Mouse (Mus musculus): ENCODE measurements around the gene Vtn. TPM values are rescaled to one million over a fixed set of nuclear protein-coding genes. Genes with fewer than 3 reads are reported as not detected.

The Vtn gene
- not detected in 2 replicates for polyA plus RNA-seq (2012; ENCODE audit: insufficient read depth, insufficient read length, low replicate concordance, missing spikeins)

DNA sequence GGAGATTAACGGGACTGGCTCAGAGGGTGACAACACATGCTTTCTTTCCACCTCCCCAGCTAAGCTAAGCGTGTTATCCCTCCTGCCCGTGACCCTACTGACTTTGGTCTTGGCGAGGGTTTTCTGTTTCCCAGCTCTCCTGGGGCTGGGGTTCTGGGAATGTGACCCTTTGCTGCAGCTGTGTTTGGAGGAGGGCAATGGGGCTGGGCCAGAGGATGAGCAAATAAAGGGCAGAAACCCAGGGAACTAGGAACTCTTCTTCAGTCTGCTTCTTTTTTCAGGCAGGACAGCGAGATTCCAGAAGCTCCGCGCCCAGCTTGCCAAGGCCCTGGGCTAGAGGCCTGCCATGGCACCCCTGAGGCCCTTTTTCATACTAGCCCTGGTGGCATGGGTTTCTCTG is at the start of gene Vtn:
Vtn (plus strand) TSS at position 88 of the 400 bp plus-strand sequence.
- Histone ChIP-seq H3K4me3 (ENCODE audit: insufficient read depth, low read depth, low read length) (peak within 1 kb of the TSS; percentile 91), H3K4me1 (ENCODE audit: control insufficient read depth, insufficient read depth, low read length) (peaks cover 5% of the 10 kb centered on the region), H3K27ac (ENCODE audit: insufficient read depth, low read depth, low read length) (peak within 1 kb of the TSS; percentile 91)
- WGBS: 72% methylated on average over 7 of the region's 7 CpGs
- TF ChIP-seq CTCF (IDR thresholded peaks at IDR 0.05; ENCODE audit: insufficient read depth, low read depth, low read length) (no peak), POLR2A (IDR thresholded peaks at IDR 0.05; ENCODE audit: insufficient read depth, low read depth, low read length) (no peak)

GRCm38 (mm10) chr11:78450337-78450736 is 48.6 kb upstream of the Vtn start:
- H3K4me1 ChIP-seq (ENCODE audit: control insufficient read depth, insufficient read depth, low read length): peaks cover 3% of the 10 kb centered on the region; the same call in 1 of the 2 replicates
- no peak for TF ChIP-seq POLR2A (IDR thresholded peaks at IDR 0.05; ENCODE audit: insufficient read depth, low read depth, low read length)
- WGBS: 60% methylated on average over 2 of the region's 2 CpGs
- no peak overlapping the region for H3K27ac ChIP-seq (ENCODE audit: insufficient read depth, low read depth, low read length)
- H3K4me3 ChIP-seq (ENCODE audit: insufficient read depth, low read depth, low read length): no peak overlapping the region

- TF ChIP-seq POLR2A (IDR thresholded peaks at IDR 0.05; ENCODE audit: insufficient read depth, low read depth, low read length) (no peak), CTCF (IDR thresholded peaks at IDR 0.05; ENCODE audit: insufficient read depth, low read depth, low read length) (no peak)
These were observed 45.2 kb upstream of the Vtn start for GRCm38 (mm10) chr11:78453675-78454074.

DNA sequence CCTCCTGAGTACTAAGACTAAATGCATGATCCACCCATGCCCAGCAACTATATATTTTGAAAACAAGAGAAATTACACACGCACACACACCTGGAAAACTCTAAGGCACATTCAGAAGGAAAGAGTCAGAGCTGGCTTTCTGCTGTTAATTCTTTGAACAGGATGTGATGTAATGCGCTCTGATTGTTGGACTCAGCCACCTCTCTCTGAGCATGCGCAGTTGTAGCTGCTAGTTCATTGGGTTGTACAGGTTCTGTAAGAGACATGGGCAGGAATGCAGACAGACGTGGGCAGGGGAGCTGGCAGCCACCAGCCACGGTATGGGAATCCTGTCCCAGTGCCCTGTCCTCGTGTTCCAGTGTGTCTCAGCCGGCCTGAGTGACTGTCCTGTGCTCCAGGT is 44.6 kb upstream of the Vtn start:
- H3K4me1 ChIP-seq (ENCODE audit: control insufficient read depth, insufficient read depth, low read length): peaks cover 3% of the 10 kb centered on the region; the same call in 1 of the 2 replicates
- no peak overlapping the region for H3K27ac ChIP-seq (ENCODE audit: insufficient read depth, low read depth, low read length)
- no peak overlapping the region for H3K4me3 ChIP-seq (ENCODE audit: insufficient read depth, low read depth, low read length)
- no peak for TF ChIP-seq CTCF (IDR thresholded peaks at IDR 0.05; ENCODE audit: insufficient read depth, low read depth, low read length)
- no peak for TF ChIP-seq POLR2A (IDR thresholded peaks at IDR 0.05; ENCODE audit: insufficient read depth, low read depth, low read length)
- 76% methylated on average over 7 of the region's 7 CpGs for WGBS

More at GRCm38 (mm10) chr11:78453675-78454074, 45.2 kb upstream of the Vtn start:
- 17% methylated on average over 4 of the region's 4 CpGs for WGBS
- no peak overlapping the region for H3K27ac ChIP-seq (ENCODE audit: insufficient read depth, low read depth, low read length)
- H3K4me3 ChIP-seq (ENCODE audit: insufficient read depth, low read depth, low read length): no peak overlapping the region
- peaks cover 3% of the 10 kb centered on the region; the same call in 1 of the 2 replicates for H3K4me1 ChIP-seq (ENCODE audit: control insufficient read depth, insufficient read depth, low read length)

- Histone ChIP-seq H3K4me3 (ENCODE audit: insufficient read depth, low read depth, low read length) (no peak overlapping the region), H3K4me1 (ENCODE audit: control insufficient read depth, insufficient read depth, low read length) (peaks cover under 1% of the 10 kb centered on the region; the same call in 1 of the 2 replicates), H3K27ac (ENCODE audit: insufficient read depth, low read depth, low read length) (no peak overlapping the region)
- TF ChIP-seq CTCF (IDR thresholded peaks at IDR 0.05; ENCODE audit: insufficient read depth, low read depth, low read length): no peak
- no peak for TF ChIP-seq POLR2A (IDR thresholded peaks at IDR 0.05; ENCODE audit: insufficient read depth, low read depth, low read length)
- WGBS: 35% methylated on average over 5 of the region's 5 CpGs
These were observed 43.6 kb upstream of the Vtn start for GRCm38 (mm10) chr11:78455308-78455707.

DNA sequence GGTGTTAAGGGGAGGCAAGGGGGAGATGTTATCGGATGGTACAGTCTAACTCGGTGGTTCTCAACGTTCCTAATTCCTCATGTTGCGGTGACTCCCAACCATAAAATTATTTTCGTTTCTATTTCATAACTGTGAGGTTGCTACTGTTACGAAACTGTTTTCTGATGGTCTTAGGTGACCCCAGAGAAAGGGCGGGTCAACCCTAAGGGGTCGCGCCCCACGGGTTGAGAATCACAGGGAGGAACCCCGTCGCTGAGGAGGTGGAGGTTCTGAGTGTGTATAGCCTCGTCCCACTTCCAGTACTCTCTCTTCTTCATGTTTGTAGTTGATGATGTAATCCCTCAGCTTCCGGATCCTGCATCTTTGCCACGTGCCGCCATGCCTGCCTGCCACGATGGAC is 40.2 kb upstream of the Vtn start:
- H3K4me3 ChIP-seq (ENCODE audit: insufficient read depth, low read depth, low read length): no peak overlapping the region
- no peak for TF ChIP-seq CTCF (IDR thresholded peaks at IDR 0.05; ENCODE audit: insufficient read depth, low read depth, low read length)
- no peak for TF ChIP-seq POLR2A (IDR thresholded peaks at IDR 0.05; ENCODE audit: insufficient read depth, low read depth, low read length)

GRCm38 (mm10) chr11:78461894-78462293 is 37.0 kb upstream of the Vtn start:
- Histone ChIP-seq H3K4me1 (ENCODE audit: control insufficient read depth, insufficient read depth, low read length) (peaks cover 10% of the 10 kb centered on the region), H3K27ac (ENCODE audit: insufficient read depth, low read depth, low read length) (no peak overlapping the region), H3K4me3 (ENCODE audit: insufficient read depth, low read depth, low read length) (no peak overlapping the region)
- TF ChIP-seq CTCF (IDR thresholded peaks at IDR 0.05; ENCODE audit: insufficient read depth, low read depth, low read length) (no peak), POLR2A (IDR thresholded peaks at IDR 0.05; ENCODE audit: insufficient read depth, low read depth, low read length) (no peak)
- WGBS: 76% methylated on average over 1 of the region's 1 CpGs

More for the DNA sequence above, 40.2 kb upstream of the Vtn start:
- WGBS: 84% methylated on average over 17 of the region's 17 CpGs
- Histone ChIP-seq H3K4me1 (ENCODE audit: control insufficient read depth, insufficient read depth, low read length) (no peaks in the 10 kb centered on the region; the same call in 1 of the 2 replicates), H3K27ac (ENCODE audit: insufficient read depth, low read depth, low read length) (no peak overlapping the region)

DNA sequence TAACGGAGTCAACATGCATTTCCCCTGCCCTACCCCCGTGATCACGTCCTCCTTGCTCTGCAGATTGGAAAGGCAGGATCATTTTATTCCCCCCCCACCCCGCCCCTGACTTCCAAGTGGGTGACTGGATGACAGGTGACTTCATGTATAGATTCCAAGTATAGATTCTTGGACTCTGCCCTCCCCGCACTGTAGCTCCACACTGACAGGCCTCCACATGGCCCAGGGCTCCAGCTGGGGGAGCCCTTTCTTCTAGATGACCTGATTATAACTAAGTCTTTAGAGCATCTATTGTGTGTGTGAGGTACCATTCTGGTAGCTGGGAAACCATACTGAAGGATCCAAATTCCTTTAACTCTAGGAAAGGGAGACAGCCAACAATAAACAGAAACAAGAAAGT is 36.2 kb upstream of the Vtn start:
- no peak overlapping the region for H3K4me3 ChIP-seq (ENCODE audit: insufficient read depth, low read depth, low read length)
- 83% methylated on average over 5 of the region's 5 CpGs for WGBS
- peaks cover 11% of the 10 kb centered on the region for H3K4me1 ChIP-seq (ENCODE audit: control insufficient read depth, insufficient read depth, low read length)
- no peak overlapping the region for H3K27ac ChIP-seq (ENCODE audit: insufficient read depth, low read depth, low read length)
- TF ChIP-seq POLR2A (IDR thresholded peaks at IDR 0.05; ENCODE audit: insufficient read depth, low read depth, low read length) (no peak), CTCF (IDR thresholded peaks at IDR 0.05; ENCODE audit: insufficient read depth, low read depth, low read length) (no peak)

DNA sequence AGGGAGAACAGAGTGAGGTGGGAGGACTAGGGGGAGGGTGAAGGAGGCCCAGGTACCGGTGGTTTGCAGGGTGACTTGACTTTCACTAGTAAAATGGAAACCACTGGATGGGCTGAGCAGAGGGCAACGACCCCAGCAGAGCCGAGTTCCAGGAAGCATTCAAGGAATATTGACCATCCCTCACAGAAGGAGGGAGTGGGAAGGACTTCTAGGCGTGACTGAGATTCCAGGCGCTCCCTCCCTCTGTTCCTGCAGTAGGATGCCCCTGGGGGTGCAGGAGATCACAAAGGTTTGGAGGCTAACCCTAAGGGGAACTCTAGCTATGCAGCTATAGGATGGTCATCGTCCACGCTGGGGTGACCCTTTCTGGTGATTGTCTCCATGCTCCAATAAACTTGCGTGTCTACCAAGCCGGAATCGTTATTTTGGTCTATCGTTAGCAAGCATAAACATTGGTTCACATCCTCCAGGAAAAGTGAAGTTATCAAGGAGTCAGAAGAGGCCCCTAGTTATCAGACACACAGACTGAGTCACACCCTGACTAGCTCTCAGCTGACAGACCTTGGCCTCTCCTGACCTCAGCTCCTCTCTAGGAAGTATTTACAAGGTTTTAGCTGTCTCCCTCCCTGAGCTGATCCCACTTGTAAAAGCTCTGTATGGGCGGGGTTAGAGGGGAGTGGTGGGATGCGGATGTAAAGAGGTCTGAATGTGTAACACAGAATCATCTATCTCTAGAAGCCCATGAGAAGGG is 35.4 kb upstream of the Vtn start:
- Histone ChIP-seq H3K4me1 (ENCODE audit: control insufficient read depth, insufficient read depth, low read length) (peaks cover 11% of the 10 kb centered on the region), H3K4me3 (ENCODE audit: insufficient read depth, low read depth, low read length) (no peak overlapping the region), H3K27ac (ENCODE audit: insufficient read depth, low read depth, low read length) (no peak overlapping the region)
- 72% methylated on average over 13 of the region's 13 CpGs for WGBS
- no peak for TF ChIP-seq CTCF (IDR thresholded peaks at IDR 0.05; ENCODE audit: insufficient read depth, low read depth, low read length)
- TF ChIP-seq POLR2A (IDR thresholded peaks at IDR 0.05; ENCODE audit: insufficient read depth, low read depth, low read length): no peak
